Mouse (Mus musculus): ENCODE measurements around the gene Dop1a. TPM values are rescaled to one million over a fixed set of nuclear protein-coding genes. Genes with fewer than 3 reads are reported as not detected.

Gene Dop1a
- 24.4 and 37.7 TPM in 2 replicates for total RNA-seq (2015)
- 29.5 and 35.5 TPM in 2 replicates for total RNA-seq (2017)

- ATAC-seq (ENCODE audit: poor library complexity, severe bottlenecking), result peak; percentile 87
Measured at GRCm38 (mm10) chr9:86466990-86467870, at the start of gene Dop1a. Gene Dop1a (plus strand): TSS chr9:86467154.

- ATAC-seq (ENCODE audit: poor library complexity, severe bottlenecking), result no peak
Measured at GRCm38 (mm10) chr9:86417971-86418370, 49.0 kb upstream of the Dop1a start.

GRCm38 (mm10) chr9:86419366-86419765, 47.6 kb upstream of the Dop1a start:
- ATAC-seq (ENCODE audit: poor library complexity, severe bottlenecking), result no peak

GRCm38 (mm10) chr9:86423331-86423730, 43.6 kb upstream of the Dop1a start:
- no peak for ATAC-seq (ENCODE audit: poor library complexity, severe bottlenecking)

- ATAC-seq (ENCODE audit: poor library complexity, severe bottlenecking), result no peak
Measured at GRCm38 (mm10) chr9:86435510-86435909, 31.4 kb upstream of the Dop1a start.

GRCm38 (mm10) chr9:86436608-86437007, 30.3 kb upstream of the Dop1a start:
- no peak for ATAC-seq (ENCODE audit: poor library complexity, severe bottlenecking)

GRCm38 (mm10) chr9:86438337-86439009, 28.5 kb upstream of the Dop1a start:
- no peak for ATAC-seq (ENCODE audit: poor library complexity, severe bottlenecking)

GRCm38 (mm10) chr9:86442248-86442647, 24.7 kb upstream of the Dop1a start:
- no peak for ATAC-seq (ENCODE audit: poor library complexity, severe bottlenecking)

- no peak for ATAC-seq (ENCODE audit: poor library complexity, severe bottlenecking)
Measured at GRCm38 (mm10) chr9:86446847-86447246, 20.1 kb upstream of the Dop1a start.

- ATAC-seq (ENCODE audit: poor library complexity, severe bottlenecking), result no peak
Measured at GRCm38 (mm10) chr9:86447431-86447830, 19.5 kb upstream of the Dop1a start.

- peak; percentile 85 for ATAC-seq (ENCODE audit: poor library complexity, severe bottlenecking)
Measured at GRCm38 (mm10) chr9:86449581-86449980, 17.4 kb upstream of the Dop1a start.

- ATAC-seq (ENCODE audit: poor library complexity, severe bottlenecking), result no peak
Measured at GRCm38 (mm10) chr9:86451094-86451493, 15.9 kb upstream of the Dop1a start.

GRCm38 (mm10) chr9:86451617-86452016, 15.3 kb upstream of the Dop1a start:
- ATAC-seq (ENCODE audit: poor library complexity, severe bottlenecking), result peak; percentile 91

- ATAC-seq (ENCODE audit: poor library complexity, severe bottlenecking), result no peak
Measured at GRCm38 (mm10) chr9:86453626-86454025, 13.3 kb upstream of the Dop1a start.

GRCm38 (mm10) chr9:86464151-86465105, 2.5 kb upstream of the Dop1a start, which contains the start of gene Ube2cbp:
Gene Ube2cbp (minus strand): TSS chr9:86464950.
- ATAC-seq (ENCODE audit: poor library complexity, severe bottlenecking), result peak; percentile 81

GRCm38 (mm10) chr9:86475956-86476355, 9.0 kb downstream of the Dop1a start:
- no peak for ATAC-seq (ENCODE audit: poor library complexity, severe bottlenecking)

- ATAC-seq (ENCODE audit: poor library complexity, severe bottlenecking), result peak; percentile 61
Measured at GRCm38 (mm10) chr9:86476763-86477162, 9.8 kb downstream of the Dop1a start.

GRCm38 (mm10) chr9:86478414-86479093, 11.6 kb downstream of the Dop1a start:
- peak; percentile 59 for ATAC-seq (ENCODE audit: poor library complexity, severe bottlenecking)

- no peak for ATAC-seq (ENCODE audit: poor library complexity, severe bottlenecking)
Measured at GRCm38 (mm10) chr9:86482236-86482635, 15.3 kb downstream of the Dop1a start.

GRCm38 (mm10) chr9:86491740-86492139, 24.8 kb downstream of the Dop1a start:
- ATAC-seq (ENCODE audit: poor library complexity, severe bottlenecking), result no peak

All from megakaryocyte, adult 5-6 weeks (primary cell).